In genomic region chr13:120025576-120025975, GRCm38 (mm10) we compare ENCODE assay signal across 23 mouse cellular contexts. TPM values are rescaled to one million over a fixed set of nuclear protein-coding genes. Genes with fewer than 3 reads are reported as not detected.
DNase-seq lines count a peak whose midpoint lies in the region; TF ChIP-seq lines count a peak whose summit lies in the region.
"Not testable (repeated sequence)": the region's sequence is repeated elsewhere in the genome, so short reads cannot be mapped to it uniquely, and the experiment has no call there.
"Had no signal": no experiment of that assay in that cellular context is flagged by ENCODE, and none has a peak within 500 bp of the region (broad histone marks: within the 10 kb centered on the region; RNA-seq: fewer than 3 reads in every experiment).

No protein-coding gene starts in this region.

- not testable (repeated sequence) for H3K79me2 ChIP-seq in liver, adult 2 months (ENCODE audit: control insufficient read depth, insufficient read depth, low read length)

- peak; percentile 45 for DNase-seq in ES-CJ7 (ENCODE audit: low read depth, low spot score)
- peak; percentile 10 for DNase-seq in embryo, embryonic 10.5 days (ENCODE audit: low spot score)
- DNase-seq in frontal cortex, postnatal 14 days (ENCODE audit: low spot score in 2 of 2), result peak; percentile 8 to 36
- DNase-seq in kidney, adult 18-20 months, result peak; percentile 49
- DNase-seq in layer of hippocampus, postnatal 14 days (ENCODE audit: low spot score in 2 of 2), result peak; percentile 49 to 56
- peak; percentile 27 for DNase-seq in liver, adult 2 months (ENCODE audit: extremely low read depth, low read depth, low spot score)
- peak; percentile 14 for DNase-seq in right cerebral cortex, postnatal 14 days

- not testable (repeated sequence) for H3K4me3 ChIP-seq in liver, adult 2 months (ENCODE audit: insufficient read depth, low read depth, low read length)

- not testable (repeated sequence) for TF ChIP-seq POLR2A in liver, adult 2 months (IDR thresholded peaks at IDR 0.05; ENCODE audit: extremely low read depth, insufficient read depth, low read length)

- not testable (repeated sequence) for H3K36me3 ChIP-seq in liver, adult 2 months (ENCODE audit: control insufficient read depth, insufficient read depth, low read length)

- H3K9ac ChIP-seq in liver, adult 2 months (ENCODE audit: low read depth, low read length), result not testable (repeated sequence)

- 13% methylated on average over 4 of the region's 4 CpGs for WGBS in liver, adult 2 months

- H3K27ac ChIP-seq in liver, adult 2 months (replicated peaks; ENCODE audit: insufficient read depth, low read depth, low read length), result not testable (repeated sequence)

- H3K27me3 ChIP-seq in liver, adult 2 months (ENCODE audit: control insufficient read depth, insufficient read depth, low read length), result not testable (repeated sequence)

- TF ChIP-seq CTCF in liver, adult 2 months (IDR thresholded peaks at IDR 0.05; ENCODE audit: low read depth, low read length), result not testable (repeated sequence)

- not testable (repeated sequence) for H3K4me1 ChIP-seq in liver, adult 2 months (ENCODE audit: control insufficient read depth, insufficient read depth, low read length)

RNA-seq across cellular contexts. Expression of gene Gm36079, which starts 1.2 kb away (rescaled TPM):
- total RNA-seq in layer of hippocampus, postnatal 14 days (2021), result not detected
- not detected in 2 replicates for total RNA-seq in liver, adult 2 months (2014; rRNA removed)
- polyA plus RNA-seq in liver, adult 2 months (2012; rRNA removed), result not detected in 2 replicates
- total RNA-seq: adrenal gland, postnatal 36 days; gastrocnemius, adult 2 months; heart, adult 18-20 months; hematopoietic stem cell, adult 5-6 weeks; neutrophil, adult 5-6 weeks had no signal
- polyA plus RNA-seq: erythroblast, embryonic 14.5 days; forebrain, embryonic 15.5 days; heart, embryonic 14.5 days; inflammation-experienced regulatory T-cells, adult 6 months; kidney, embryonic 16.5 days; limb, embryonic 10.5 days; liver, embryonic 13.5 days; lung, embryonic 15.5 days; midbrain, embryonic 12.5 days; Patski; stomach, postnatal 0 days had no signal

RNA-seq across cellular contexts. Expression of gene Gm21188, which starts 26.4 kb away (rescaled TPM):
- not detected for total RNA-seq in layer of hippocampus, postnatal 14 days (2021)
- 0.09 and 0.13 TPM in 2 replicates for total RNA-seq in liver, adult 2 months (2014; rRNA removed)
- polyA plus RNA-seq in liver, adult 2 months (2012; rRNA removed), result not detected in 2 replicates
- polyA plus RNA-seq: erythroblast, embryonic 14.5 days; forebrain, embryonic 15.5 days; heart, embryonic 14.5 days; kidney, embryonic 16.5 days; limb, embryonic 10.5 days; lung, embryonic 15.5 days; midbrain, embryonic 12.5 days; stomach, postnatal 0 days had no signal
